Comparison of ENCODE assay signal across 15 mouse cellular contexts in the genomic region with DNA sequence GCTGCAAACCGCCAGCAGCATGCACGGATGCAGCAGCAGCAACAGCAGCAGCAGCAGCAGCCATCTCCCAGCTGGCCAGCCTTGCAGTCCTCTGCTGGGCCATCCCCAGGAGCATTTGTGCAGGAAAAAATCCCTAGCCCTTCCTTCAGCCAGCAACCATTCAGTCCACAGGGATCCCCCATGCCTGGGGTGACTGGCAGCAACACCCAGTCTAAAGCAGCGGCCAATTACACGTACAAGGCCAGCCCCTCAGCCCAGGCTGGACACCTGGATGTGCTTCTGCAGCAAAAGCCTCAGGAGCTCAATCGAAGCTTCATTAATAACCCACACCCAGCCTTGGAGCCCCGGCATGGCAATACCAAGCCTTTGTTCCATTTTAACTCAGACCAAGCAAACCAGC.
"Had no signal": no experiment of that assay in that cellular context is flagged by ENCODE, and none has a peak within 500 bp of the region (broad histone marks: within the 10 kb centered on the region; RNA-seq: fewer than 3 reads in every experiment).

No protein-coding gene starts in this region.

- H3K4me1 ChIP-seq: liver, embryonic 13.5 days; megakaryocyte, embryonic 14.5 days had no signal

- H3K9me3 ChIP-seq: intestine, embryonic 15.5 days; kidney, embryonic 15.5 days; limb, embryonic 12.5 days; liver, embryonic 13.5 days; lung, embryonic 15.5 days had no signal

- H3K9ac ChIP-seq: intestine, embryonic 15.5 days; kidney, embryonic 15.5 days; limb, embryonic 12.5 days; liver, embryonic 13.5 days; liver, postnatal 0 days; lung, embryonic 15.5 days had no signal

- H3K4me3 ChIP-seq: intestine, embryonic 15.5 days; kidney, embryonic 15.5 days; limb, embryonic 12.5 days; liver, embryonic 13.5 days; lung, embryonic 15.5 days; megakaryocyte, embryonic 14.5 days; myocyte had no signal

- H3K27ac ChIP-seq: intestine, embryonic 15.5 days; kidney, embryonic 15.5 days; limb, embryonic 12.5 days; liver, embryonic 13.5 days; lung, embryonic 15.5 days; macrophage; stomach, postnatal 0 days had no signal

- H3K36me3 ChIP-seq: intestine, embryonic 15.5 days; kidney, embryonic 15.5 days; liver, embryonic 13.5 days; lung, embryonic 15.5 days had no signal

- DNase-seq: kidney, adult 2 months; kidney, postnatal 14 days; liver; liver, embryonic 13.5 days; liver, postnatal 0 days; lung, postnatal 14 days; thymus, postnatal 4 days had no signal

- H3K4me2 ChIP-seq: intestine, embryonic 15.5 days; kidney, embryonic 15.5 days; limb, embryonic 12.5 days; liver, embryonic 13.5 days; lung, embryonic 15.5 days had no signal

- H3K27me3 ChIP-seq: intestine, embryonic 15.5 days; kidney, embryonic 15.5 days; limb, embryonic 12.5 days; liver, embryonic 13.5 days; lung, embryonic 15.5 days had no signal

- ATAC-seq: intestine, embryonic 15.5 days; liver, postnatal 0 days had no signal
